Mouse (Mus musculus) CH12.LX (cell line): ENCODE data around the gene Cx3cr1. TPM values are rescaled to one million over a fixed set of nuclear protein-coding genes. Genes with fewer than 3 reads are reported as not detected.
A peak's percentile ranks its signal among the peaks of the same experiment; 100 is the strongest.

ENCODE experiments used
- DNase-seq: peaks from one replicate; pipeline ENCODE4 v3.0.0-alpha.2; 2013; ENCODE audit errors: extremely low read depth
- H3K27ac ChIP-seq: 2 replicates; pipeline ENCODE4 v1.5.1; 2012; ENCODE audit warnings: low read depth, mild to moderate bottlenecking, control low read depth, moderate library complexity; ENCODE audit not compliant: insufficient read depth
- H3K27me3 ChIP-seq: replicated peaks from 2 replicates; pipeline ENCODE3; 2012; ENCODE audit warnings: inconsistent platforms
- H3K36me3 ChIP-seq, 2 experiments: replicated peaks in 1 of 2; 2 replicates each; pipeline versions ENCODE3 to v1.6.1; 2012; ENCODE audit warnings: inconsistent platforms in 1 of 2, low read length in 1 of 2, mild to moderate bottlenecking in 1 of 2, mixed read lengths in 1 of 2, moderate library complexity in 1 of 2; ENCODE audit not compliant: control insufficient read depth in 1 of 2, insufficient read depth in 1 of 2
- H3K4me1 ChIP-seq, 2 experiments: 2 replicates each; pipeline ENCODE4 v1.6.1; 2012; ENCODE audit warnings: inconsistent platforms in 1 of 2, moderate library complexity in 1 of 2; ENCODE audit not compliant: insufficient read depth in 2 of 2, control insufficient read depth in 1 of 2
- H3K4me2 ChIP-seq: 2 replicates; pipeline ENCODE4 v1.6.1; 2012; ENCODE audit warnings: low read depth, mild to moderate bottlenecking, control low read depth; ENCODE audit not compliant: poor library complexity, insufficient read depth, severe bottlenecking
- H3K4me3 ChIP-seq, 3 experiments: fragments of 150-350 bp in 1 of 3; sonication (generic) in 1 of 3; replicated peaks in 1 of 3; 2 replicates each; pipeline versions ENCODE3 to v1.5.1; 2011 to 2012; ENCODE audit warnings: low read depth in 2 of 3, low read length in 2 of 3, mild to moderate bottlenecking in 2 of 3, moderate library complexity in 2 of 3, control low read depth in 1 of 3, improper control_type of control experiment in 1 of 3, inconsistent platforms in 1 of 3, mixed read lengths in 1 of 3; ENCODE audit not compliant: poor library complexity in 1 of 3
- H3K79me2 ChIP-seq: replicated peaks from 2 replicates; pipeline ENCODE4 v1.6.1; 2012; ENCODE audit warnings: mild to moderate bottlenecking, moderate library complexity; ENCODE audit not compliant: control insufficient read depth, poor library complexity, insufficient read depth, severe bottlenecking; ENCODE audit errors: extremely low read depth
- H3K9ac ChIP-seq: 2 replicates; pipeline ENCODE4 v1.6.1; 2012; ENCODE audit warnings: low read depth, mild to moderate bottlenecking, control low read depth, moderate library complexity; ENCODE audit not compliant: insufficient read depth
- H3K9me3 ChIP-seq: replicated peaks from 2 replicates; pipeline ENCODE3; 2012; ENCODE audit warnings: low read length, inconsistent platforms, mixed read lengths
- BHLHE40 ChIP-seq: IDR thresholded peaks from 2 replicates; pipeline ENCODE4 v1.6.1; 2011; ENCODE audit warnings: mild to moderate bottlenecking, low read depth, low read length, improper control_type of control experiment
- CHD1 ChIP-seq: IDR thresholded peaks from 2 replicates; pipeline ENCODE4 v1.6.1; 2012; ENCODE audit warnings: low read depth, low read length, improper control_type of control experiment, inconsistent platforms
- CHD2 ChIP-seq: IDR thresholded peaks from 2 replicates; pipeline ENCODE4 v1.6.1; 2011; ENCODE audit warnings: low read length, improper control_type of control experiment
- CTCF ChIP-seq, 2 experiments: IDR thresholded peaks in 1 of 2; conservative IDR thresholded peaks in 1 of 2; 2 replicates each; pipeline ENCODE4 v1.5.1; 2011 to 2012; ENCODE audit warnings: low read depth in 2 of 2, low read length in 2 of 2, improper control_type of control experiment in 1 of 2, inconsistent platforms in 1 of 2, mild to moderate bottlenecking in 1 of 2, moderate library complexity in 1 of 2
- E2F4 ChIP-seq: IDR thresholded peaks from 2 replicates; pipeline ENCODE4 v1.6.1; 2011; ENCODE audit warnings: low read depth, low read length, improper control_type of control experiment; ENCODE audit not compliant: insufficient replicate concordance
- ELF1 ChIP-seq: IDR thresholded peaks from 2 replicates; pipeline ENCODE4 v1.6.1; 2014; ENCODE audit warnings: low read depth, mild to moderate bottlenecking, inconsistent platforms, low read length, improper control_type of control experiment
- EP300 ChIP-seq: IDR thresholded peaks from 2 replicates; pipeline ENCODE4 v1.6.1; 2011; ENCODE audit warnings: low read length, improper control_type of control experiment
- ETS1 ChIP-seq: conservative IDR thresholded peaks from 2 replicates; pipeline ENCODE4 v1.6.1; 2012; ENCODE audit warnings: low read depth, mild to moderate bottlenecking, inconsistent platforms, low read length, improper control_type of control experiment, moderate library complexity
- GABPA ChIP-seq: IDR thresholded peaks from 2 replicates; pipeline ENCODE4 v1.6.1; 2012; ENCODE audit warnings: low read depth, low read length, improper control_type of control experiment, inconsistent platforms; ENCODE audit not compliant: insufficient replicate concordance
- HCFC1 ChIP-seq: IDR thresholded peaks from 2 replicates; pipeline ENCODE4 v1.6.1; 2012; ENCODE audit warnings: low read depth, mild to moderate bottlenecking, inconsistent platforms, low read length, improper control_type of control experiment
- IRF4 ChIP-seq: IDR thresholded peaks from 2 replicates; pipeline ENCODE4 v1.6.1; 2014; ENCODE audit warnings: low read depth, mild to moderate bottlenecking, inconsistent platforms, low read length, improper control_type of control experiment
- JUN ChIP-seq: IDR thresholded peaks from 2 replicates; pipeline ENCODE4 v1.6.1; 2011; ENCODE audit warnings: low read depth, mild to moderate bottlenecking, low read length, improper control_type of control experiment, moderate library complexity; ENCODE audit not compliant: insufficient read depth
- JUND ChIP-seq: conservative IDR thresholded peaks from 2 replicates; pipeline ENCODE4 v1.6.1; 2011; ENCODE audit warnings: low read depth, low read length, improper control_type of control experiment
- KAT2A ChIP-seq: IDR thresholded peaks from 2 replicates; pipeline ENCODE4 v1.6.1; 2012; ENCODE audit warnings: low read length, improper control_type of control experiment, inconsistent platforms; ENCODE audit not compliant: insufficient replicate concordance
- MAFK ChIP-seq: IDR thresholded peaks from 2 replicates; pipeline ENCODE4 v1.6.1; 2011; ENCODE audit warnings: low read length, improper control_type of control experiment; ENCODE audit not compliant: insufficient replicate concordance
- MAX ChIP-seq: IDR thresholded peaks from 2 replicates; pipeline ENCODE4 v1.6.1; 2011; ENCODE audit warnings: low read length, improper control_type of control experiment
- MAZ ChIP-seq: IDR thresholded peaks from 2 replicates; pipeline ENCODE4 v1.6.1; 2012; ENCODE audit warnings: low read depth, mild to moderate bottlenecking, inconsistent platforms, low read length, improper control_type of control experiment, moderate library complexity
- MEF2A ChIP-seq: IDR thresholded peaks from 2 replicates; pipeline ENCODE4 v1.6.1; 2014; ENCODE audit warnings: low read depth, mild to moderate bottlenecking, inconsistent platforms, low read length, improper control_type of control experiment, borderline replicate concordance
- MXI1 ChIP-seq: IDR thresholded peaks from 2 replicates; pipeline ENCODE4 v1.6.1; 2011; ENCODE audit warnings: mild to moderate bottlenecking, low read depth, low read length, improper control_type of control experiment
- MYC ChIP-seq: IDR thresholded peaks from 2 replicates; pipeline ENCODE4 v1.6.1; 2011; ENCODE audit warnings: low read depth, mild to moderate bottlenecking, improper control_type of control experiment, low read length
- NELFE ChIP-seq: IDR thresholded peaks from 2 replicates; pipeline ENCODE4 v1.6.1; 2011; ENCODE audit warnings: low read depth, low read length, improper control_type of control experiment
- NRF1 ChIP-seq: IDR thresholded peaks from 2 replicates; pipeline ENCODE4 v1.6.1; 2014; ENCODE audit warnings: low read depth, mild to moderate bottlenecking, inconsistent platforms, low read length, improper control_type of control experiment, moderate library complexity
- PAX5 ChIP-seq: IDR thresholded peaks from 2 replicates; pipeline ENCODE4 v1.6.1; 2012; ENCODE audit warnings: low read length, inconsistent platforms, mixed read lengths
- POLR2A ChIP-seq: IDR thresholded peaks from 2 replicates; pipeline ENCODE4 v1.6.1; 2011; ENCODE audit warnings: low read depth, mild to moderate bottlenecking, improper control_type of control experiment, low read length
- POLR2AphosphoS2 ChIP-seq: IDR thresholded peaks from 2 replicates; pipeline ENCODE4 v1.6.1; 2011; ENCODE audit warnings: low read depth, low read length, improper control_type of control experiment
- RAD21 ChIP-seq: IDR thresholded peaks from 2 replicates; pipeline ENCODE4 v1.6.1; 2011; ENCODE audit warnings: low read depth, mild to moderate bottlenecking, low read length, improper control_type of control experiment, moderate library complexity
- RCOR1 ChIP-seq: conservative IDR thresholded peaks from 2 replicates; pipeline ENCODE4 v1.6.1; 2012; ENCODE audit warnings: low read depth, mild to moderate bottlenecking, inconsistent platforms, low read length, improper control_type of control experiment
- SIN3A ChIP-seq: IDR thresholded peaks from 2 replicates; pipeline ENCODE4 v1.6.1; 2012; ENCODE audit warnings: low read length, improper control_type of control experiment, inconsistent platforms
- SMC3 ChIP-seq: IDR thresholded peaks from 2 replicates; pipeline ENCODE4 v1.6.1; 2011; ENCODE audit warnings: low read depth, low read length, improper control_type of control experiment
- TBP ChIP-seq: conservative IDR thresholded peaks from 2 replicates; pipeline ENCODE4 v1.6.1; 2011; ENCODE audit warnings: low read depth, low read length, improper control_type of control experiment
- TCF12 ChIP-seq: IDR thresholded peaks from 2 replicates; pipeline ENCODE4 v1.6.1; 2014; ENCODE audit warnings: low read depth, mild to moderate bottlenecking, inconsistent platforms, low read length, improper control_type of control experiment
- UBTF ChIP-seq: IDR thresholded peaks from 2 replicates; pipeline ENCODE4 v1.6.1; 2012; ENCODE audit warnings: low read depth, mild to moderate bottlenecking, inconsistent platforms, low read length, improper control_type of control experiment, moderate library complexity
- USF1 ChIP-seq: IDR thresholded peaks from 2 replicates; pipeline ENCODE4 v1.6.1; 2014; ENCODE audit warnings: low read depth, mild to moderate bottlenecking, inconsistent platforms, low read length, improper control_type of control experiment
- USF2 ChIP-seq: conservative IDR thresholded peaks from 2 replicates; pipeline ENCODE4 v1.6.1; 2011; ENCODE audit warnings: low read depth, low read length, improper control_type of control experiment
- ZC3H11A ChIP-seq: IDR thresholded peaks from 2 replicates; pipeline ENCODE4 v1.6.1; 2012; ENCODE audit warnings: low read depth, mild to moderate bottlenecking, inconsistent platforms, low read length, improper control_type of control experiment
- ZKSCAN1 ChIP-seq: IDR thresholded peaks from 2 replicates; pipeline ENCODE4 v1.6.1; 2012; ENCODE audit warnings: low read depth, inconsistent platforms, low read length, improper control_type of control experiment, borderline replicate concordance
- ZMIZ1 ChIP-seq: IDR thresholded peaks from 2 replicates; pipeline ENCODE4 v1.6.1; 2012; ENCODE audit warnings: low read depth, mild to moderate bottlenecking, inconsistent platforms, low read length, improper control_type of control experiment
- ZNF384 ChIP-seq: IDR thresholded peaks from 2 replicates; pipeline ENCODE4 v1.6.1; 2012; ENCODE audit warnings: low read depth, low read length, improper control_type of control experiment, inconsistent platforms
- dilution Hi-C: fragments of 300-500 bp; cut with MboI; formaldehyde crosslinking; loops from 2 replicates; pipeline ENCODE4 v1.14.3; 2020; ENCODE audit warnings: low sequenced_read_pairs; ENCODE audit not compliant: extremely low pct_unique_long_range_greater_than_20kb, extremely low pct_ligation_motif_present
- in situ Hi-C: fragments of 300-500 bp; cut with MboI; formaldehyde crosslinking; loops from 3 replicates; pipeline ENCODE4 v1.14.3; 2019; ENCODE audit warnings: low sequenced_read_pairs, low pct_ligation_motif_present, low pct_unique_long_range_greater_than_20kb, mixed read lengths
- polyA plus RNA-seq: library from polyadenylated mRNA; unstranded; fragments of >175 nt; gene quantifications from 2 replicates; pipeline ENCODE4 v1.2.1, GENCODE M21; 2012; ENCODE audit warnings: low read depth; ENCODE audit not compliant: insufficient read length
- total RNA-seq, 2 experiments: library from RNA; depleted of rRNA; stranded (reverse); fragments of 300-350 nt in 1 of 2; fragments of >200 nt in 1 of 2; gene quantifications; 2 replicates each; pipeline ENCODE4 v1.2.3; 2012 to 2014

The Cx3cr1 gene
- total and polyA plus RNA-seq, 3 experiments, result 0.06 TPM; not detected in 2

GRCm38 (mm10) chr9:120054545-120055277 lies 15.0 kb downstream of the Cx3cr1 start:
- H3K4me3 ChIP-seq, result peak overlapping the region in 1 of 3 experiments; percentile 25
- in situ Hi-C loops, result no loop called here
- DNase-seq, result peak; percentile 83
- no peak overlapping the region for H3K9ac ChIP-seq
- peaks cover 25 to 40% of the 10 kb centered on the region in 2 experiments for H3K4me1 ChIP-seq
- dilution Hi-C loops, result no loop called here
- TF ChIP-seq BHLHE40, result peak; percentile 71
- no peak for TF ChIP-seq HCFC1
- TF ChIP-seq ETS1, result peak; percentile 56
- no peak for TF ChIP-seq ZC3H11A
- no peak; the same call in 1 of the 2 replicates for TF ChIP-seq MXI1
- TF ChIP-seq TBP, result no peak
- no peak for TF ChIP-seq ZNF384
- peak; percentile 44; the same call in 1 of the 2 replicates for TF ChIP-seq POLR2A
- TF ChIP-seq ZMIZ1, result no peak
- no peak for TF ChIP-seq CHD1
- no peak for TF ChIP-seq SMC3
- no peak for TF ChIP-seq CTCF (conservative IDR thresholded peaks at IDR 0.05 in 1 of 2, IDR thresholded peaks at IDR 0.05 in 1 of 2; ENCODE audit: low read depth in 2 of 2, low read length in 2 of 2)
- no peak for TF ChIP-seq POLR2AphosphoS2
- TF ChIP-seq GABPA, result no peak
- peak; percentile 5; the same call in 1 of the 2 replicates for TF ChIP-seq IRF4
- peak; percentile 59 for TF ChIP-seq EP300
- TF ChIP-seq PAX5, result no peak
- no peak for TF ChIP-seq JUND
- TF ChIP-seq JUN, result no peak
- no peak for TF ChIP-seq MYC
- TF ChIP-seq TCF12, result peak; percentile 55; the same call in 1 of the 2 replicates
- TF ChIP-seq SIN3A, result peak; percentile 48; the same call in 1 of the 2 replicates
- TF ChIP-seq KAT2A, result no peak
- TF ChIP-seq CHD2, result no peak
- no peak for TF ChIP-seq E2F4
- TF ChIP-seq ELF1, result peak; percentile 83
- TF ChIP-seq MAX, result no peak
- no peak for TF ChIP-seq NRF1
- no peak for TF ChIP-seq RAD21
- TF ChIP-seq ZKSCAN1, result no peak
- no peak for TF ChIP-seq USF1
- TF ChIP-seq MEF2A, result peak; percentile 43
- no peak for TF ChIP-seq USF2
- no peak for TF ChIP-seq MAZ
- TF ChIP-seq NELFE, result 0 out of 2 replicates have a peak, but pooled peaks have one; percentile 13
- no peak for TF ChIP-seq MAFK
- TF ChIP-seq RCOR1, result no peak
- no peak for TF ChIP-seq UBTF
- H3K27me3 ChIP-seq, result no peaks in the 10 kb centered on the region
- H3K79me2 ChIP-seq, result no peaks in the 10 kb centered on the region
- H3K4me2 ChIP-seq, result peak overlapping the region; percentile 42; the same call in 1 of the 2 replicates
- peaks cover 12% of the 10 kb centered on the region for H3K9me3 ChIP-seq
- no peaks in the 10 kb centered on the region for H3K36me3 ChIP-seq
- H3K27ac ChIP-seq, result peak overlapping the region; percentile 47
